Mouse (Mus musculus): ENCODE measurements around the gene Gm5039.
A peak's percentile ranks its signal among the peaks of the same experiment; 100 is the strongest.
"Not testable (repeated sequence)": the region's sequence is repeated elsewhere in the genome, so short reads cannot be mapped to it uniquely, and the experiment has no call there.

Gene Gm5039

DNA sequence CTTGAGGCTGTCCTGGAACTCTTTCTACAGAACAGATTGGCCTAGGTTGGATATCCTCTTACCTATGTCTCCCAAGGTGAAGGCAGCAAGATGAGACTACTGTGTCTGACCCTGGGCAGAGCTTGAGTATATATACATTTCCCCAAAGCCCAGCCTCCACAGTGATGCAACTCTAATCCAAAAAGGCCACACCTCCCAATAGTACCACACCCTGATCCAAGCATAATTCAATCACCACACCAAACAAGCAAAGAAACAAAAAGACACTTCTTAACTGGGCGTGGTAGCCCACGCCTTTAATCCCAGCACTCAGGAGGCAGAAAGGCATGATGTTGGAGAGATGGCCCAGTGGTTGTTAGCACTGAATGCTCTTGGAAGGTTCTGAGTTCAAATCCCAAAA lies at the start of gene Gm5039:
Gene Gm5039 (minus strand): TSS at position 101 of the 400 bp plus-strand sequence.
- DNase-seq (ENCODE audit: low spot score) = not testable (repeated sequence)

DNA sequence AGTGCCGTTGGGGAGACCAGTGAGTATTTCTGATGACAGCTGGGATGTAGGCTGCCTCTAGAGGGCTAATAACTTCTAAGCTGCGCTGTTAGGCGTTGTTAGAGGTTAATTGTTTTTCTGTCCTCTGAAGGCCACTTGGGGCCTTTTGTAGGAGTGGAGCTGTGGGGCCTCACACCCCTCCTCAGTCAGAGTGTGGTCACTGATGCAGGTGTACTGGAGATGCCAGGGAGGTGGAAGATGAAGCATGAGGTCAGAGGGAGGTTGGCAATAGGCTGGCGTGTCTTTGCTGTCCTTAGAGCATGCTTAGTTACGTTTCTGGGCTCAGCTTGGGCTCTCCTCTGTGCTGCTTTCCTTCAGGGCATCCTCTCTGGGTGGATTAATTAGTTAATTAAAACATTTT lies 48.2 kb upstream of the Gm5039 start:
- no peak for DNase-seq (ENCODE audit: low spot score)

DNA sequence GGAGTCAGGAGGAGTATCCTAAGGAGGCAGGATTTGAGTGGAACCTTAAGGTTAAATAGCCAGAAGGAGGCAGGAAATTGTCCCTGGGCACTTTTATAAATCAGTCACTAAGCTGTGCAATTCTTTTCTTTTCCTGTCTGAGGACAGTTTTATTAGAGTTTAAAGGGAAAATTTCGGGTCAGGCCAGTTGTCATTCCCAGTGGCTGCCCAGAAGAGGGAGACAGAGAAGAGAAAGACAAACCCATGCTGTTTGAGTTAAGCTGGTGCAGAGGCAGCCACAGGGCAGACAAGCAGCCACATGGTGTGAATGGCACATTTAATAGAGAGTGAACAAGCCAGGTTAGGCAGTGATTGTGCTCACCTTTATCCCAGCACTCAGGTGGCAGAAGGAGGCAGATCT lies 46.5 kb upstream of the Gm5039 start:
- not testable (repeated sequence) for DNase-seq (ENCODE audit: low spot score)

DNA sequence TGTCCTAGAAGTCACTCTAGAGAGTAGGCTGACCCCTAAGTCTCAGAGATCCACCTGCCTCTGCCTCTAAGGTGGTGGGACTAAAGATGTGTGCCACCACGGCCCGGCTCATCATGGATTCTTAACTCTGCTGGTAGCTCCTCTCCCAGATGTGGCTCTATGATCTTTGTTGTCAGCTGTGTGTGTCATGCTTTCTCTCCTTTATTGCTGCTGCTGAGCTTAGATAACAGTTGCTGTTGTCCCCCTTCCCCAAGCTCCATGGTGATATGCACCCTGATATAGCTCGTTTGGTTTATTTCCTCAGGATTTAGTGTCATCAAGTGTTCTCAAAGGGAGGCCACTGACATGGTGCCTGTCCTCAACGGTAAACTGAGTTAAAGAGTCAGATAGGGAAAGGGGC lies 45.9 kb upstream of the Gm5039 start:
- not testable (repeated sequence) for DNase-seq (ENCODE audit: low spot score)

DNA sequence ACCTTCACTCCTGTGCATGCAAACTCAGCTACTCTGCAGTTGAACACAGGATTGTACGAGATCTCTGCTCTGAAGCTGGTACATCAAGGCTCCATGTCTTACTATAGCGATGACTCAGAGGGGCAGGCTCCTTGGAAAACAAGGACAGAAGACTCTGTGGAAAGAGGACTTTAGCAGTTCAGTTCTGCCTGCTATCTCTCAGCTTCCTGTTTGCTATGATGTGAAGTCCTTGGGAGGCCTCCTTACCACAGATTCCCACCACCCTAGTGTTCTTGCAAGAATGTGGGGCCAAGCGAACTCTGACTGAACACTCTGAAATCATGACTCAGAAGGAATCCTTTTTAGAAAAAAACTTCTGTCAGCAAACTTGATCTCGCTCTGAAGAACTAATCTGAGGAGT lies 44.8 kb upstream of the Gm5039 start:
- no peak for DNase-seq (ENCODE audit: low spot score)

DNA sequence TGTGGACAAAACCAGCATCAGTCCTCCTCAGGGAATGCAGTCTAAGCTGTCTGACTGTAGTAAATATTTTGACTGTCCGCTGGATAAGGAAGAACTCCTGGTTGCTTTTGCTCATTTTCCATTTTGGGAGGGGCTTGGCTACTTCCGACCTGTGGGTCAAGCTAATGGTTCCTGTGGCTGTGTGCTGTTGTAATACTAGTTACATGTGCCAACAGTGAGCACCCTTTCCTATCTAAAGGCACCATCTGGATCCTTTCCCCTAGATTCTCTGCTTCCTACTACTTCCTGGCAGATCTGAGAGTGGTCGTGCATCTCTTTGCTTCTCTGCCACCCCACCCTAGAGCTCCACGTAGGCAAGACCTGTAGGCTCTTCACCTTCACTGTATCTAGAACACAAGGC lies 43.8 kb upstream of the Gm5039 start:
- DNase-seq (ENCODE audit: low spot score) = no peak

DNA sequence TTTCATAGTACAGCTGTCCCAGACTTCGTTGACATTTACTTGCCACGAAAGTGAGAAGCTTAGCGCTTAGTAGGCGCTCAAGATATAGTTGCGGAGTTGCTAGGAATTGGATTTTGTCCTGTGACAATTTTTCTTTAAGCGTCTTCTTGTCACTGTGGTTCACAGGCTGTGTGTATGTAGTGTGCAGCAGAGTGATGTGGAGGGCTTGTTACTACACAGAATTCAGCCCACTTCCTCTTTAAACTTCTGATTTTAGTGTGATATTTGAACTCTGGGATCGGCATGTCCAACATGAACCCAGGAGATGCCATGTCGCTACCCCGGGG lies 37.3 kb upstream of the Gm5039 start:
- DNase-seq (ENCODE audit: low spot score) = no peak

DNA sequence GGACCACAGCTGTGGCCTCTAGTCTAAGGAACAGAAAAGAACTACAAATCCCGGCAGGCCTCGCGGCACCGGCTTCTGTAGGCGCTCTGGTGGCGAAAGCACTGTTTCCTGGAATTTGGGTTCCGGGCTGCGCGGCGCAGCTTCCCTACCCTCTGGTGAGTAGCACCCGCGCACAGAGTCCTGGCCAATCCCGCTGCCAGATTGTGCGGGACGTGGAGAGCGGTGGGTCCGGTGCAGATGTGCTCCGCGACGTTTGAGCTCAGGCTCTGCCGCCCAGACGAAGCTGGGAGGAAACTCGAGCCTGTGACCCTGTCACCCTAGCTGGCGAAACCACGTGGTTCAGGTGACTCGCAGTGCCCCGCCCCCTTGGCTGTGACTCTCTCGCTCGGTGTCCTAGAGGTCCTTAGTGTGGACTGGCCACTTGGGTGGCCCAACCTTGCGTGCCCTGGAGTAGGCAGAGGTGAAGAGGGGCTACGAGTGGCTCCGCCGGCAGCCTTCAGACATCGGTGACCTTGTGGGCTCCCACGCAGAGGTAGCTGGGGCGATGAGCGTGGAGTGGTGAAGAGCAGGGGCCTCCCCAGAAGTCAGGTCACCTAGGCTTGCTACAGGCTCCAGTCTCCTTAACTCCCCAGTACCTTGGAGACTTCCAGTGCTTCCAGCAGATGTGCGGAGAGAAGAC lies 36.8 kb upstream of the Gm5039 start, which contains the start of gene Adck1:
Gene Adck1 (plus strand): TSS at position 114 of the 679 bp plus-strand sequence.
- DNase-seq (ENCODE audit: low spot score) = peak; percentile 55

DNA sequence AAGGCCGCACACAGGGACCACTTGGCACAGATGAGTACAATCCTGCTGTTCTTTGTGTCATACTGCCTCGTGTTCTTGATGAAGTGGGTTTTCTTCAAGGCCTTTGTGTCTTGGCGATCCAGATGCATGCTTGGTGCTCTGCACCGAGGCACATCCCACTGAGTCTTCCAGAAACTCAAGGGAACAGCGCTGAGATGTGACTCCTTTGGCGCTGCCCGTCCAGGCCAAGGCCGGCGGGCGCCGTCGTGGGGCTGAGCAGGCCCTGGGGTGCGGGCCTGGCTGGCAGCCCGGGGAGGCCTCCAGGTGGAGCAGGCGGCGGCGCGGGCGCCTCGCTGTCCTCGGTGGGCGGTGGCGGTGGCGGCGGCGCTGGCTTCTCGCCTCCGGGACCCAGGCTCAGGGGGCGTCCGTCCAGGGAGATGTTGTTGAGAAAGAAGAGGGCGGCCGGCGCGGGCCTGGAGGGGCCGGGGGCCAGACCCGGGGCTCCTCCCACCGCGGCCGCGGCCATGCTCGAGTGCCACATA lies 30.4 kb upstream of the Gm5039 start:
- DNase-seq (ENCODE audit: low spot score) = no peak

DNA sequence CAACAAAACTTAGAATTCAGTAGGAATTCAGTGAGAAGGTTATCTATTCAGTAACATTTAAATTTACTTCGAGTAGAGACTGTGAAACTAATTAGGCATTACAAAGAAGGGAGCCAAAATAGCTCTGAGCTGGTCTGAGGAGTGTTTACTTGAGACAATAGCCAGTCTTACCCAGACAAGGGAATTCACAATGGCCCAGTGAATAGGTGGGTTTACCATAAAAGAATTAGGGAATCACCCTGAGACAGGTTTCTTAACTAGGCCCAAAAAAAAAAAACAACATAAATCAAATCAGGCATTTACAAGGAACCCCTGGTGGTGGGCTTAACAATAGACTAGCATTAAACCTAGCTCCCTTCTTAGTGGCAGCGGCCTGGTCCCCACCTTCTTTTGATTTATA lies 17.5 kb upstream of the Gm5039 start:
- not testable (repeated sequence) for DNase-seq (ENCODE audit: low spot score)

DNA sequence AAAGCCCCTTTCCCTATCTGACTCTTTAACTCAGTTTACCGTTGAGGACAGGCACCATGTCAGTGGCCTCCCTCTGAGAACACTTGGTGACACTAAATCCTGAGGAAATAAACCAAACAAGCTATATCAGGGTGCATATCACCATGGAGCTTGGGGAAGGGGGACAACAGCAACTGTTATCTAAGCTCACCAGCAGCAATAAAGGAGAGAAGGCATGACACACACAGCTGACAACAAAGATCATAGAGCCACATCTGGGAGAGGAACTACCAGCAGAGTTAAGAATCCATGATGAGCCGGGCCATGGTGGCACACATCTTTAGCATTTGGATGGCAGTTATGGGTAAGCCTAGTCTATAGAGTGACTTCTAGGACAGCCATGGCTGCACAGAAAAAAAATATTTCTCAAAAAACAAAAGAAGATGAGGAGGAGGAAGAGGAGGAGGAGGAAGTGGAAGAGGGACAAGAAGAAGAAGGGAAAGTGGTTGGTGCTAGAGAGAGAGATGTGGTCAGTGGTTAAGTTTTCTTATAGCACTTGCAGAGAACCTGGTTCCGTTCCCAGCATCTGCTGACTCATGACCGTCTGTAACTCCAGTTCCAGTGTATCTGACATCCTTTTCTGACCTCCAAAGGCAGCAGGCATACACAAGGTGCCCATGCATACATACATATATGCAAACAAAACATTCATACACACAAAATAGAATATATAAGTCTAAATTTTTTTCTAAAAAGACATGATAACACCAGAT lies 13.0 kb upstream of the Gm5039 start:
- DNase-seq (ENCODE audit: low spot score) = not testable (repeated sequence)

DNA sequence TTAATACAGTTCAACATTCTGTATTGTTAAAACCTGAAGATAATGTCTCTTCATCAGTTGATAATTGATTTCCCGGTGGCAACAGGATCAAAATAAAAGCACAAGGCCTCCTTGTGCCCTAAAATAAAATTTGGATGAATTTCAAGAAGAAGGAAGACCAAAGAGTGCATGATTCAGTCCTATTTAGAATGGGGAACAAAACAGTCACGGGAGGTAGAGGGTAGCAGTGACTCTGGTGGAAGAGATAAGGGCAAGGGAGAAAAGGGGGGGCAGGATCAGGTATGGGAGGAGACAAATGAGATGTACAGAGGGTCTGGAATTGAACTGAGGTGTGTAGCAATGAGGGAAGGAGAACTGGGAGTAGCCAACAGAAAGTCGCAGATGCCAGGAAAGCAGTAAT lies 9.3 kb downstream of the Gm5039 start:
- no peak for DNase-seq (ENCODE audit: low spot score)

DNA sequence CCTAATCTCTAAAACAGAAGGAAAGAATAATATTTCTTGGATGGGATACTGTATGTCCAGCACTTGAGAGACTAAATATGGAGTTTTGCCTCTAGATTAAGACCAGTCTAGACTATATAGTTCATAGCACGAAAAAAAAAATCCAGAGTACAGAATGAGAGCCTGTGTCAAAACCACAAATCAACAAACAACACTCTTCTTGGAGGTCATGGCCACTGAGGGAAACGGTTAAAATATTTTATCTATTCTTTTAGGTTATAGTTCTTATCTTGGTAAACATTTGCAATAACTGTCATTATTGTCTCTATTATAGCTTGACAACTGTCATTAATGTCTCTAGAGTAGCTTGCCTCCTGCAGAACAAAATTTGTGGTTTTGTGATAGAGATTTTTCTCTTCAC lies 26.7 kb downstream of the Gm5039 start:
- not testable (repeated sequence) for DNase-seq (ENCODE audit: low spot score)

DNA sequence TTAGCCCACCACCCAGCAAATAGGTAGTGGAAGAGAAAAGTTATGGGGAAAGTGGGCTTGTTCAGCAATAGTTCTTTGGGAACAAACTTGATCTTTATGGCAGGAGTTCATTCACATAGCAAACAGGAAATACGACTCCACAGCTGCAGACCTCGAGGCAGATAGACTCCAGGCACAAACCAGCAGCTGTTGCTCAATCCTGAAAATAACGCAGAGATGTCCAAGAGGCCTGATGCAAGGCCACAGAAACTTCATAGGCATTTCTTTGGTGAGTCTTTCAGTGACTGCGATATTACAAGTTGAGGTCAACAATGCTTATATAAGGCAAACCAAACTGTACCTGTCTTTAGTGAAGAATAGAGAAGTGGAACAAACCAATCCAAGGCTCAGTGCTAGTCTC lies 30.7 kb downstream of the Gm5039 start:
- DNase-seq (ENCODE audit: low spot score) = not testable (repeated sequence)

DNA sequence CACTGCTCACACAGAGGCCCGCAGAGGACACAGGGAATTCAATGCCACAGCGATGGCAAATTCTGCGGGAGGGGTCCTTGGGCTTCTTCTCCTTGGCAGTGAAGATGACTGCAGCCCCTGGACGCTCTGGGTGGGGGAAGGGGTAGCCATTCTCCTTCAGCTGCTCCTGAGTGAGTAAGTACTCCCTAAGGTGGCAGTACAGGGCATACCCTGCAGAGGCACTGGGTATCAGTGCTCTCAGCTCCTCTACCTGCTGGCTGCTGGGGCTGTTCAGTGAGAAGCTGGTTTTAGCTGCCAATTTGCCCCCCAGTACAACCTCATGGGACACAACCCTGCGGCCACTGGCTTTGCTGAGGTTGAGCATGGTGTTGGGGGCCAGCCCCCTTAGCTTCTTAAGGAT lies 38.6 kb downstream of the Gm5039 start:
- DNase-seq (ENCODE audit: low spot score) = not testable (repeated sequence)

DNA sequence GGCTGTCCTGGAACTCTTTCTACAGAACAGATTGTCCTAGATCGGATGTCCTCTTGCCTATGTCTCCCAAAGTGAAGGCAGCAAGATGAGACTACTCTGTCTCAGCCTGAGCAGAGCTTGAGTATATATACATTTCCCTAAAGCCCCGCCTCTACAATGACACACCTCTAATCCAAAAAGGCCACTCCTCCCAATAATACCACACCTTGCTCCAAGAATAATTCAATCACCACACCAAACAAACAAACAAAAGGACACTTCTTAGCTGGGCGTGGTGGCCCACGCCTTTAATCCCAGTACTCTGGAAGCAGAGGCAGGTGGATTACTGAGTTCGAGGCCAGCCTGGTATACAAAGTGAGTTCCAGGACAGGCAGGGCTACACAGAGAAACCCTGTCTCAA lies 49.4 kb downstream of the Gm5039 start, which contains the start of gene Gm5662:
Gene Gm5662 (minus strand): TSS at position 101 of the 400 bp plus-strand sequence.
- not testable (repeated sequence) for DNase-seq (ENCODE audit: low spot score)

All from spleen, adult 12 weeks (tissue).